ENCODE assay signal across 29 mouse cellular contexts in genomic region chr9:102528561-102528960, GRCm38 (mm10). TPM values are rescaled to one million over a fixed set of nuclear protein-coding genes. Genes with fewer than 3 reads are reported as not detected.
DNase-seq lines count a peak whose midpoint lies in the region; ATAC-seq and TF ChIP-seq lines count a peak whose summit lies in the region.
"Had no signal": no experiment of that assay in that cellular context is flagged by ENCODE, and none has a peak within 500 bp of the region (broad histone marks: within the 10 kb centered on the region; RNA-seq: fewer than 3 reads in every experiment).

No protein-coding gene starts in this region.

- no peak for DNase-seq in hindbrain, embryonic 10.5 days (ENCODE audit: low spot score)
- DNase-seq in hindbrain, embryonic 14.5 days (ENCODE audit: low spot score) = no peak
- no peak for DNase-seq in hindbrain, postnatal 0 days (ENCODE audit: low spot score)
- DNase-seq in cerebellum, adult 9-11 months = no peak
- DNase-seq in urinary bladder, adult 18-20 months (ENCODE audit: low spot score in 2 of 2) = no peak
- DNase-seq: adrenal gland, postnatal 10 days; cerebellum, adult 11 months; forebrain, postnatal 0 days; heart, postnatal 14 days; kidney, adult 2 months; kidney, postnatal 36 days; left cerebral cortex, postnatal 4 days; liver, postnatal 0 days; lung, postnatal 4 days; right cerebral cortex, postnatal 4 days; thymus, adult 18-20 months; thymus, postnatal 25 days had no signal

- H3K27ac ChIP-seq in hindbrain, embryonic 10.5 days = peak overlapping the region; percentile 82
- no peak overlapping the region; the same call in 1 of the 2 replicates for H3K27ac ChIP-seq in hindbrain, embryonic 14.5 days
- H3K27ac ChIP-seq in midbrain, embryonic 13.5 days = peak overlapping the region; percentile 39; the same call in 1 of the 2 replicates
- H3K27ac ChIP-seq in midbrain, embryonic 16.5 days (ENCODE audit: low read length) = no peak overlapping the region
- no peak overlapping the region; the same call in 1 of the 2 replicates for H3K27ac ChIP-seq in hindbrain, postnatal 0 days
- H3K27ac ChIP-seq: embryonic facial prominence, embryonic 13.5 days; forebrain, embryonic 10.5 days; hindbrain, embryonic 15.5 days; intestine, embryonic 15.5 days; layer of hippocampus, adult 2 months; liver, embryonic 12.5 days; stomach, postnatal 0 days had no signal

- peaks cover 41% of the 10 kb centered on the region for H3K4me1 ChIP-seq in hindbrain, embryonic 10.5 days (replicated peaks)
- H3K4me1 ChIP-seq in hindbrain, embryonic 14.5 days (replicated peaks; ENCODE audit: control insufficient read depth, insufficient read depth, low read length) = peaks cover 12% of the 10 kb centered on the region; the same call in 1 of the 2 replicates
- H3K4me1 ChIP-seq in midbrain, embryonic 13.5 days (replicated peaks) = peaks cover 32% of the 10 kb centered on the region
- H3K4me1 ChIP-seq in midbrain, embryonic 16.5 days (ENCODE audit: control insufficient read depth, insufficient read depth, low read length) = no peaks in the 10 kb centered on the region; the same call in 1 of the 2 replicates
- H3K4me1 ChIP-seq in hindbrain, postnatal 0 days (ENCODE audit: insufficient read depth, low read length) = 0 out of 2 replicates have a peak, but pooled peaks cover 3% of the 10 kb centered on the region
- H3K4me1 ChIP-seq: embryonic facial prominence, embryonic 13.5 days; intestine, embryonic 15.5 days; liver, embryonic 12.5 days had no signal

- H3K9ac ChIP-seq in hindbrain, embryonic 14.5 days = no peak overlapping the region
- H3K9ac ChIP-seq in midbrain, embryonic 13.5 days (replicated peaks) = no peak overlapping the region
- H3K9ac ChIP-seq in midbrain, embryonic 16.5 days (ENCODE audit: low read depth, low read length) = no peak overlapping the region
- no peak overlapping the region for H3K9ac ChIP-seq in hindbrain, postnatal 0 days (replicated peaks; ENCODE audit: low read length)
- H3K9ac ChIP-seq: embryonic facial prominence, embryonic 13.5 days; forebrain, postnatal 0 days; hindbrain, embryonic 15.5 days; intestine, embryonic 15.5 days; liver, embryonic 12.5 days; liver, postnatal 0 days had no signal

- WGBS in hindbrain, embryonic 10.5 days = 78% methylated on average over 7 of the region's 7 CpGs
- WGBS in hindbrain, embryonic 14.5 days = 59% methylated on average over 7 of the region's 7 CpGs
- WGBS in midbrain, embryonic 13.5 days = 67% methylated on average over 7 of the region's 7 CpGs
- WGBS in midbrain, embryonic 16.5 days = 62% methylated on average over 7 of the region's 7 CpGs
- WGBS in hindbrain, postnatal 0 days = 63% methylated on average over 7 of the region's 7 CpGs

- 0 out of 2 replicates have a peak, but pooled peaks cover 10% of the 10 kb centered on the region for H3K27me3 ChIP-seq in hindbrain, embryonic 10.5 days (ENCODE audit: insufficient read depth, poor library complexity, severe bottlenecking)
- no peaks in the 10 kb centered on the region for H3K27me3 ChIP-seq in hindbrain, embryonic 14.5 days (ENCODE audit: control insufficient read depth, insufficient read depth, low read length)
- 0 out of 2 replicates have a peak, but pooled peaks cover 5% of the 10 kb centered on the region for H3K27me3 ChIP-seq in midbrain, embryonic 13.5 days
- no peaks in the 10 kb centered on the region for H3K27me3 ChIP-seq in midbrain, embryonic 16.5 days (ENCODE audit: control insufficient read depth, insufficient read depth, low read depth, low read length)
- H3K27me3 ChIP-seq in hindbrain, postnatal 0 days (ENCODE audit: insufficient read depth, low read length) = no peaks in the 10 kb centered on the region
- H3K27me3 ChIP-seq: hindbrain, embryonic 15.5 days; intestine, embryonic 15.5 days had no signal

- H3K4me3 ChIP-seq in hindbrain, embryonic 10.5 days = no peak overlapping the region
- no peak overlapping the region for H3K4me3 ChIP-seq in hindbrain, embryonic 14.5 days (replicated peaks; ENCODE audit: low read length)
- no peak overlapping the region for H3K4me3 ChIP-seq in midbrain, embryonic 13.5 days (replicated peaks)
- H3K4me3 ChIP-seq in midbrain, embryonic 16.5 days (ENCODE audit: low read depth, low read length) = no peak overlapping the region
- H3K4me3 ChIP-seq in hindbrain, postnatal 0 days (ENCODE audit: low read length) = no peak overlapping the region
- H3K4me3 ChIP-seq: embryonic facial prominence, embryonic 13.5 days; forebrain, embryonic 10.5 days; hindbrain, embryonic 15.5 days; intestine, embryonic 15.5 days; layer of hippocampus, adult 2 months; liver, embryonic 12.5 days had no signal

- ATAC-seq in hindbrain, embryonic 14.5 days (ENCODE audit: low FRiP score) = no peak
- no peak for ATAC-seq in midbrain, embryonic 13.5 days
- ATAC-seq in midbrain, embryonic 16.5 days = no peak
- peak; percentile 19; the same call in 1 of the 2 replicates for ATAC-seq in hindbrain, postnatal 0 days
- ATAC-seq: forebrain, postnatal 0 days; intestine, embryonic 15.5 days; liver, embryonic 12.5 days; liver, postnatal 0 days; Patski had no signal

- H3K4me2 ChIP-seq in hindbrain, embryonic 14.5 days (replicated peaks) = no peak overlapping the region
- H3K4me2 ChIP-seq in midbrain, embryonic 13.5 days (replicated peaks) = no peak overlapping the region
- H3K4me2 ChIP-seq in midbrain, embryonic 16.5 days (ENCODE audit: low read length) = no peak overlapping the region
- H3K4me2 ChIP-seq in hindbrain, postnatal 0 days (ENCODE audit: low read depth, low read length) = no peak overlapping the region
- H3K4me2 ChIP-seq: embryonic facial prominence, embryonic 13.5 days; hindbrain, embryonic 15.5 days; intestine, embryonic 15.5 days; liver, embryonic 12.5 days had no signal

- TF ChIP-seq CTCF in hindbrain, postnatal 0 days (IDR thresholded peaks at IDR 0.05; ENCODE audit: low read depth) = no peak

- no peaks in the 10 kb centered on the region for H3K36me3 ChIP-seq in hindbrain, embryonic 10.5 days
- H3K36me3 ChIP-seq in hindbrain, embryonic 14.5 days (replicated peaks; ENCODE audit: control insufficient read depth, insufficient read depth) = no peaks in the 10 kb centered on the region
- H3K36me3 ChIP-seq in midbrain, embryonic 13.5 days = no peaks in the 10 kb centered on the region
- no peaks in the 10 kb centered on the region for H3K36me3 ChIP-seq in midbrain, embryonic 16.5 days (ENCODE audit: control insufficient read depth, insufficient read depth, low read length)
- H3K36me3 ChIP-seq in hindbrain, postnatal 0 days (ENCODE audit: insufficient read depth, low read length) = no peaks in the 10 kb centered on the region
- H3K36me3 ChIP-seq: embryonic facial prominence, embryonic 13.5 days; forebrain, embryonic 10.5 days; hindbrain, embryonic 15.5 days; intestine, embryonic 15.5 days; liver, embryonic 12.5 days had no signal

- H3K9me3 ChIP-seq in hindbrain, embryonic 10.5 days = no peaks in the 10 kb centered on the region
- no peaks in the 10 kb centered on the region for H3K9me3 ChIP-seq in hindbrain, embryonic 14.5 days (ENCODE audit: control insufficient read depth, low read length)
- no peaks in the 10 kb centered on the region for H3K9me3 ChIP-seq in midbrain, embryonic 13.5 days
- H3K9me3 ChIP-seq in midbrain, embryonic 16.5 days (replicated peaks; ENCODE audit: control insufficient read depth, low read length, poor library complexity, severe bottlenecking) = no peaks in the 10 kb centered on the region
- H3K9me3 ChIP-seq in hindbrain, postnatal 0 days (ENCODE audit: low read length) = no peaks in the 10 kb centered on the region
- H3K9me3 ChIP-seq: embryonic facial prominence, embryonic 13.5 days; forebrain, embryonic 10.5 days; hindbrain, embryonic 15.5 days; intestine, embryonic 15.5 days; liver, embryonic 12.5 days had no signal

RNA-seq across cellular contexts. Expression of gene Ky, which starts 23.0 kb away (rescaled TPM):
- polyA plus RNA-seq in hindbrain, embryonic 10.5 days (2016; fragmentation: Nextera tagmentation; extraction: Ambion mirVana) = 0.50 and 0.60 TPM in 2 replicates
- 0.92 and 1.4 TPM in 2 replicates for polyA plus RNA-seq in hindbrain, embryonic 14.5 days (2014; fragmentation: Nextera tagmentation; extraction: Ambion mirVana)
- 0.17 and 0.32 TPM in 2 replicates for polyA plus RNA-seq in midbrain, embryonic 13.5 days (2015; fragmentation: Nextera tagmentation; extraction: Ambion mirVana)
- 0.51 and 0.90 TPM in 2 replicates for polyA plus RNA-seq in midbrain, embryonic 16.5 days (2015; fragmentation: Nextera tagmentation; extraction: Ambion mirVana)
- total RNA-seq in hindbrain, postnatal 0 days (2014; rRNA removed) = 2.3 and 5.3 TPM in 2 replicates
- 0.54 and 1.1 TPM in 2 replicates for polyA plus RNA-seq in hindbrain, postnatal 0 days (2015; fragmentation: Nextera tagmentation; extraction: Ambion mirVana)
- total RNA-seq: common myeloid progenitor, adult 5-6 weeks; MEL had no signal
- polyA plus RNA-seq: liver, embryonic 12.5 days; liver, postnatal 0 days; Patski had no signal

Comparison
In these comparisons a context has a peak if more than half of its experiments do, and no peak if none do; other contexts are left out.
1. H3K27ac ChIP-seq: peak in hindbrain, embryonic 10.5 days (single experiment) and midbrain, embryonic 13.5 days (single experiment); none in hindbrain, embryonic 14.5 days (single experiment), midbrain, embryonic 16.5 days (single experiment) and hindbrain, postnatal 0 days (single experiment).